Mouse (Mus musculus): ENCODE measurements at regions not wholly inside any gene's neighbourhood (a gene's known extent, or its start where the extent isn't known, plus 50 kb on each side); places are given as distances from the start of the nearest gene placed in this dataset.

DNA sequence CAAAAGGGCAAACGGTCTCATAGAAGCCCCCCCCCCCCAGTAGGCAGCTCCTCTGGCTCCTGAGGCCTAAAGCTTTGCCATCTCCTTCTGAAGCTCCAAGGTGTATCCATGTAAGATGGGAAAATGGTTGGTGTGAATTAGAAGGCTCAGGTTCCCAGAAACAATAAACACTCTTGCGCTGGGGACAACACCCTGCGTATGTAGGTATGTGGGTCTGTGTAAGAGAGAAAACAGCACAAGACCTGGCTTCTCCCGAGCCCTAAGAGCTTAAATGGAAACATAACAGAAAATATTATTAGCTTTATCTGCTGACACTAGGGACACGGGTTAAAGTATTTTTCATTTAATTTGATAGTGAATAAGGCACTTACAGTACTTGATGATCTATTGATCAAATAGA lies 79.9 kb upstream of the Tbca start:
- DNase-seq, result no peak

GRCm38 (mm10) chr13:94709691-94710573 lies 78.8 kb upstream of the Tbca start:
- DNase-seq, result peak; percentile 34

- no peak for DNase-seq
Measured at GRCm38 (mm10) chr13:94710574-94711172, 78.0 kb upstream of the Tbca start.

DNA sequence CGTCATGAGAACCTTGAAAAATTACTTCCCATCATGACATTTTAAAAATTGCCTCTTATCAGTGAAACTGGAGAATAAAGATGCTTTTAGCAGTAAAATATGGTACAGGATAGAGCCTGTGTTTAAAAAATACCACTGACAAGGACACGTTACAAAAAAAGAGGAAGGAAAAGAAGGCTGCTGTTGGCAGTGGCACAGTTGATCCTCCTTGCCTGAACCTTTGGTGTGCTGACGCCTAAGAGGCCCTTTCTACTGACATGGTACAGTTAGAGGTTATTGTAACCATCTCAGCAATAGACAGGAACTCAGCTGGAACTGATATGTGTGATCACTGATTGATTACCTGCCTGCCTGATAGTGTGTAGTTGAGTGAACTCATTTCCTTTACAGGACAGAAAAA lies 75.3 kb upstream of the Tbca start:
- DNase-seq, result no peak

- no peak for DNase-seq
Measured at GRCm38 (mm10) chr13:94721625-94722024, 67.1 kb upstream of the Tbca start.

Measured in adrenal gland, adult 2 months (tissue).